Mouse (Mus musculus) myocyte (in vitro differentiated cells): Measurements from ENCODE around the gene Pawr. TPM values are rescaled to one million over a fixed set of nuclear protein-coding genes. Genes with fewer than 3 reads are reported as not detected.

Experiments
- H3K27me3 ChIP-seq: one replicate; pipeline ENCODE4 v1.6.1; 2011; ENCODE audit not compliant: control insufficient read depth, insufficient read depth, insufficient read length
- H3K36me3 ChIP-seq: one replicate; pipeline ENCODE4 v1.6.1; 2011; ENCODE audit not compliant: control insufficient read depth, insufficient read depth
- H3K4me2 ChIP-seq: one replicate; pipeline ENCODE4 v1.6.1; 2011; ENCODE audit warnings: low read depth, control low read depth
- H3K4me3 ChIP-seq: one replicate; pipeline ENCODE4 v1.5.1; 2011; ENCODE audit warnings: mild to moderate bottlenecking, control low read depth, moderate library complexity
- H3K79me2 ChIP-seq: one replicate; pipeline ENCODE4 v1.6.1; 2011; ENCODE audit not compliant: control insufficient read depth, insufficient read depth
- H3ac ChIP-seq: one replicate; pipeline ENCODE4 v1.6.1; 2011; ENCODE audit not compliant: control insufficient read depth, insufficient read length
- CEBPB ChIP-seq: IDR thresholded peaks from 2 replicates; pipeline ENCODE4 v1.6.1; 2011; ENCODE audit warnings: mild to moderate bottlenecking, moderate library complexity; ENCODE audit not compliant: poor library complexity, insufficient read depth, severe bottlenecking
- E2F4 ChIP-seq: IDR thresholded peaks from one replicate; pipeline ENCODE4 v1.6.1; 2011; ENCODE audit warnings: mild to moderate bottlenecking, control low read depth, moderate library complexity; ENCODE audit not compliant: insufficient read depth
- MAX ChIP-seq: IDR thresholded peaks from one replicate; pipeline ENCODE4 v1.6.1; 2011; ENCODE audit warnings: low read depth, mild to moderate bottlenecking, control low read depth
- MYOD1 ChIP-seq, 3 experiments: IDR thresholded peaks; one replicate each; pipeline ENCODE4 v1.6.1; 2011; ENCODE audit warnings: control low read depth in 2 of 3, low read depth in 2 of 3, mild to moderate bottlenecking in 2 of 3, moderate library complexity in 1 of 3; ENCODE audit not compliant: insufficient read length in 2 of 3, control insufficient read depth in 1 of 3
- MYOG ChIP-seq, 3 experiments: IDR thresholded peaks; one replicate each; pipeline ENCODE4 v1.6.1; 2011; ENCODE audit warnings: control low read depth in 2 of 3, low read depth in 2 of 3, mild to moderate bottlenecking in 2 of 3; ENCODE audit not compliant: insufficient read length in 2 of 3, control insufficient read depth in 1 of 3, insufficient read depth in 1 of 3
- POLR2A ChIP-seq: IDR thresholded peaks from one replicate; pipeline ENCODE4 v1.6.1; 2011; ENCODE audit warnings: low read depth, mild to moderate bottlenecking, control low read depth, moderate library complexity; ENCODE audit not compliant: insufficient read length
- POLR2AphosphoS2 ChIP-seq: IDR thresholded peaks from one replicate; pipeline ENCODE4 v1.6.1; 2011; ENCODE audit warnings: low read depth, control low read depth; ENCODE audit not compliant: insufficient read length
- REST ChIP-seq: IDR thresholded peaks from one replicate; pipeline ENCODE4 v1.6.1; 2011; ENCODE audit warnings: mild to moderate bottlenecking, control low read depth, moderate library complexity; ENCODE audit not compliant: insufficient read depth, insufficient read length
- SRF ChIP-seq: IDR thresholded peaks from one replicate; pipeline ENCODE4 v1.6.1; 2011; ENCODE audit warnings: low read depth; ENCODE audit not compliant: control insufficient read depth, insufficient read length
- TCF12 ChIP-seq: IDR thresholded peaks from one replicate; pipeline ENCODE4 v1.6.1; 2011; ENCODE audit warnings: mild to moderate bottlenecking, control low read depth; ENCODE audit not compliant: poor library complexity, insufficient read depth, severe bottlenecking
- TCF3 ChIP-seq: IDR thresholded peaks from one replicate; pipeline ENCODE4 v1.6.1; 2011; ENCODE audit warnings: low read depth, control low read depth; ENCODE audit not compliant: insufficient read length
- USF1 ChIP-seq: IDR thresholded peaks from one replicate; pipeline ENCODE4 v1.6.1; 2011; ENCODE audit warnings: low read depth, mild to moderate bottlenecking, control low read depth, moderate library complexity
- polyA plus RNA-seq: library from polyadenylated mRNA; unstranded; fragments of >200 nt; fragmentation: generic; extraction: Trizol; gene quantifications from one replicate; pipeline ENCODE4 v1.2.1, GENCODE M21; 2012; ENCODE audit warnings: missing spikeins

Pawr gene
- polyA plus RNA-seq, 1 experiment = 2.9 TPM

DNA sequence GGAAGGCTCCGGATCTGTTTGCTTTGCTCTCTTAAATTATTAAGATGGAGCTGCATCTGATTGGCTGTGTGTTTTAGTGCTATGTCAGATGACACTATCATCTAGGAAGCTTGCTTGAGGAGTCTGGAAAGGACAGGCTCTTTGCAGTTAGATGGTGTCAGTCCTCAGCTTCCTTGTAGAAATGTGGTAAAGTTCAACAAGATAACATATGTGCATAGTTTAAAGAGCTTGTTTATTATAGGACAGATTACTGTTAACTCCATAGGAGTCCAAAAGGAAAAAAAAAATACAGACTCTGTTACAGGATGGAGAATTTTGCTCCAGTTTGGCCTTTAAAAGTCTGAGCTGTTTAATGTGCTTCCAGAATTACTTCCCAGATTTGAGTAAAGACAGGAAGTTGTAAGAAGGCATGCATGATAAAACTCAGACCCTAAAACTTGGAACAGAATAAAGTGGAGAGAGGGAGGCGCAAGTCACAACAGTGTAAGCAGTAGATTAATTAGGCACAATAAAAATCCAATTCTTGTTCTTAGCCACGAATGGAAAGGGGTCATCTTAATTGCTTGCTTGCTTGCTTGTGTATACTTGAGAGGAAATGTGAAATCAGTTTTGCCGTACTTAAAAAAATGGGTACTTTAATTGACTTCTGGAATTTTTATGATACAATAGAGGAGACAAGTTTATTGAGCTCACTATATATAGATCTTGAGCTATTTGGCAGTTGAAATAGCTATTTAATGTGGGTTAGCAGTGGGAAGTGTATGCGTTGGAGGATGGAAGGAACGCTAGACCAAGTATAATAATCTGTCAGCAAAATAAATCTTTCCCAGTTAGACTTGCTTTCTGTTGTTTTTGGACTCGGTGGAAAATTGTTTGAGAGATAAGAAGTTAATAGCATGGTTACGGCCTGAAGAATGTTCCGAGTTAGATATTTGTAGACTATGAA, 18.5 kb downstream of the Pawr start:
- no peak overlapping the region for H3K4me3 ChIP-seq
- H3K36me3 ChIP-seq = no peaks in the 10 kb centered on the region
- TF ChIP-seq MYOD1 (IDR thresholded peaks at IDR 0.05; ENCODE audit: control insufficient read depth in 1 of 3, insufficient read length in 2 of 3, low read depth in 2 of 3) (no peak), POLR2AphosphoS2 (no peak), SRF (no peak), E2F4 (no peak), TCF3 (no peak), MYOG (IDR thresholded peaks at IDR 0.05; ENCODE audit: control insufficient read depth in 1 of 3, insufficient read depth in 1 of 3, insufficient read length in 2 of 3, low read depth in 2 of 3) (no peak), USF1 (no peak), POLR2A (no peak), CEBPB (no peak), MAX (no peak), TCF12 (no peak), REST (no peak)

DNA sequence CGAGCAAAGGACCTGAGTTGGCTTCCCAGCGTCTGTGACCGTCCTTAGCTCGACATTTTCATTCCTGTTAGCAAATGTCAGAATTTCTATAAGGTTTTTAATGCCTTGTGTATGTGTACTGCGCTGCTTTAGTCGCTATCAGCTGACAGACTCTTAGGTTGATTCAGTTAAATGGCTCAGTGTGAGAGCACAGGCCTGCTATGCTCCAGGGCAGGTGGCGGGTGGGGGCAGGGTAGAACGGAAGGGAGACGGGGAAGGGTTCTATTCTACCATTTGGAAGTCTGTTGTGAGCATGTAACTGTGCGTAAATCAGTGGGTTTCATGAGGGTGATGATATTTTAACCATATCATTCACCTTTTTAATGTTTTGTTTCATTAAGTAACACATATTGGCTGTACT, 21.0 kb downstream of the Pawr start:
- no peaks in the 10 kb centered on the region for H3K36me3 ChIP-seq
- TF ChIP-seq POLR2A (no peak), POLR2AphosphoS2 (no peak)

More for the DNA sequence above, 18.5 kb downstream of the Pawr start:
- no peak overlapping the region for H3ac ChIP-seq
- no peak overlapping the region for H3K4me2 ChIP-seq
- H3K27me3 ChIP-seq = no peaks in the 10 kb centered on the region
- H3K79me2 ChIP-seq = no peaks in the 10 kb centered on the region

GRCm38 (mm10) chr10:108354726-108355391, 22.9 kb downstream of the Pawr start:
- TF ChIP-seq TCF12 (no peak), USF1 (no peak), SRF (no peak), REST (no peak), POLR2AphosphoS2 (no peak), TCF3 (no peak), POLR2A (no peak), E2F4 (no peak), MAX (no peak), MYOD1 (IDR thresholded peaks at IDR 0.05; ENCODE audit: control insufficient read depth in 1 of 3, insufficient read length in 2 of 3, low read depth in 2 of 3) (no peak)
- Histone ChIP-seq H3K4me2 (no peak overlapping the region), H3K79me2 (no peaks in the 10 kb centered on the region), H3K36me3 (no peaks in the 10 kb centered on the region), H3ac (no peak overlapping the region), H3K27me3 (no peaks in the 10 kb centered on the region), H3K4me3 (no peak overlapping the region)

More for the DNA sequence above, 21.0 kb downstream of the Pawr start:
- H3K79me2 ChIP-seq = no peaks in the 10 kb centered on the region
- no peak overlapping the region for H3K4me3 ChIP-seq
- no peaks in the 10 kb centered on the region for H3K27me3 ChIP-seq
- H3K4me2 ChIP-seq = no peak overlapping the region
- H3ac ChIP-seq = no peak overlapping the region

DNA sequence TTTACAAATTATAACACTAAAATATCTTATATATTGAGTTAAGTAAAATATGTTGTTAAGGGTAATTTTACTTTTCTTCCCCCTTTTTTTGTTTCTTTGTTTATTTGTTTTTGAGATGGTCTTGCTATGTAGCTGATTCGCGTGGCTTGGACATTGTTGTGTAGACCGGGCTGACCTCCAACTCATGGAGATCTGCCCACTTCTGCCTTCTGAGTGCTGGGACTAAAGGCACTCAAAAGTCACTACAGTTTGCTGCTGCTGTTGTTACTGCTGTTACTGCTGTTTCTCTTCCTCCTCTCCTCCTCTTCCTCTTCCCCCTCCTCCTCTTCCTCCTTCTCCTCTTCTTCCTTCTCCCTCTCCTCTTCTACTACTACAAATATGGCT, 23.5 kb downstream of the Pawr start:
- no peak for TF ChIP-seq USF1
- no peak for TF ChIP-seq E2F4
- TF ChIP-seq CEBPB = no peak
- no peak for TF ChIP-seq MYOG (IDR thresholded peaks at IDR 0.05; ENCODE audit: control insufficient read depth in 1 of 3, insufficient read depth in 1 of 3, insufficient read length in 2 of 3, low read depth in 2 of 3)
- TF ChIP-seq TCF12 = no peak
- no peak for TF ChIP-seq MYOD1 (IDR thresholded peaks at IDR 0.05; ENCODE audit: control insufficient read depth in 1 of 3, insufficient read length in 2 of 3, low read depth in 2 of 3)
- TF ChIP-seq TCF3 = no peak
- no peak for TF ChIP-seq REST
- TF ChIP-seq MAX = no peak
- no peak for TF ChIP-seq POLR2A
- no peak for TF ChIP-seq POLR2AphosphoS2
- no peak for TF ChIP-seq SRF
- H3K27me3 ChIP-seq = no peaks in the 10 kb centered on the region
- no peak overlapping the region for H3K4me3 ChIP-seq
- no peak overlapping the region for H3ac ChIP-seq
- no peak overlapping the region for H3K4me2 ChIP-seq
- H3K36me3 ChIP-seq = no peaks in the 10 kb centered on the region
- no peaks in the 10 kb centered on the region for H3K79me2 ChIP-seq
